Mouse (Mus musculus) bone marrow, adult 2 months (tissue): ENCODE data around the gene Slpi.

Experiments used
- CTCF ChIP-seq: fragments of 200-500 bp; IDR thresholded peaks from 2 replicates; pipeline ENCODE4 v1.5.1; 2011; ENCODE audit warnings: low read length, control low read depth; ENCODE audit not compliant: control insufficient read depth, insufficient read depth
- POLR2A ChIP-seq: fragments of 200-500 bp; IDR thresholded peaks from 2 replicates; pipeline ENCODE4 v1.6.1; 2011; ENCODE audit warnings: low read depth, mild to moderate bottlenecking, control low read depth, low read length, borderline replicate concordance; ENCODE audit not compliant: control insufficient read depth

GRCm38 (mm10) chr2:164389020-164389419 is at the start of gene Slpi:
- TF ChIP-seq CTCF (no peak), POLR2A (no peak)
